Mouse (Mus musculus): Measurements from ENCODE around the gene Amfr. TPM values are rescaled to one million over a fixed set of nuclear protein-coding genes. Genes with fewer than 3 reads are reported as not detected.
"Not testable (repeated sequence)": the region's sequence is repeated elsewhere in the genome, so short reads cannot be mapped to it uniquely, and the experiment has no call there.

Gene Amfr
- 60.6 and 64.3 TPM in 2 replicates for polyA plus RNA-seq (2015; fragmentation: Nextera tagmentation; extraction: Ambion mirVana)

- Histone ChIP-seq H3K4me2 (peak within 1 kb of the TSS; percentile 87), H3K27me3 (no peaks in the 10 kb centered on the region), H3K36me3 (no peaks in the 10 kb centered on the region), H3K27ac (peak within 1 kb of the TSS; percentile 91), H3K4me1 (replicated peaks) (peaks cover 32% of the 10 kb centered on the region), H3K9ac (peak within 1 kb of the TSS; percentile 97), H3K9me3 (no peaks in the 10 kb centered on the region), H3K4me3 (peak within 1 kb of the TSS; percentile 96)
- ATAC-seq (ENCODE audit: low FRiP score) = peak; percentile 93
- under 1% methylated on average over 98 of the region's 130 CpGs for WGBS
These were observed at the start of gene Amfr for GRCm38 (mm10) chr8:94012013-94012951. Gene Amfr (minus strand): TSS chr8:94012842.

GRCm38 (mm10) chr8:94057157-94057854, 44.7 kb upstream of the Amfr start:
- WGBS = 59% methylated on average over 6 of the region's 6 CpGs
- H3K27me3 ChIP-seq = no peaks in the 10 kb centered on the region
- H3K36me3 ChIP-seq = peaks cover 83% of the 10 kb centered on the region
- H3K9ac ChIP-seq = no peak overlapping the region
- H3K9me3 ChIP-seq = no peaks in the 10 kb centered on the region
- no peak overlapping the region for H3K27ac ChIP-seq
- no peaks in the 10 kb centered on the region for H3K4me1 ChIP-seq (replicated peaks)
- no peak overlapping the region for H3K4me3 ChIP-seq
- H3K4me2 ChIP-seq = no peak overlapping the region
- ATAC-seq (ENCODE audit: low FRiP score) = no peak

- Histone ChIP-seq H3K36me3 (peaks cover 65% of the 10 kb centered on the region), H3K27me3 (no peaks in the 10 kb centered on the region), H3K4me3 (no peak overlapping the region), H3K9ac (no peak overlapping the region), H3K9me3 (no peaks in the 10 kb centered on the region), H3K4me2 (no peak overlapping the region), H3K27ac (no peak overlapping the region), H3K4me1 (replicated peaks) (no peaks in the 10 kb centered on the region)
- no peak for ATAC-seq (ENCODE audit: low FRiP score)
- WGBS = 91% methylated on average over 12 of the region's 12 CpGs
These were observed 40.1 kb upstream of the Amfr start for GRCm38 (mm10) chr8:94052696-94053095.

- Histone ChIP-seq H3K27ac (no peak overlapping the region), H3K27me3 (no peaks in the 10 kb centered on the region), H3K4me3 (no peak overlapping the region), H3K4me2 (no peak overlapping the region), H3K9me3 (no peaks in the 10 kb centered on the region), H3K4me1 (replicated peaks) (no peaks in the 10 kb centered on the region), H3K36me3 (peaks cover 31% of the 10 kb centered on the region), H3K9ac (no peak overlapping the region)
- ATAC-seq (ENCODE audit: low FRiP score) = no peak
- WGBS = 86% methylated on average over 2 of the region's 2 CpGs
These were observed 35.2 kb upstream of the Amfr start for GRCm38 (mm10) chr8:94047845-94048244.

GRCm38 (mm10) chr8:94037806-94038205, 25.2 kb upstream of the Amfr start:
- Histone ChIP-seq H3K4me2 (peak overlapping the region; percentile 78), H3K9me3 (no peaks in the 10 kb centered on the region), H3K4me3 (peak overlapping the region; percentile 81), H3K4me1 (replicated peaks) (peaks cover 39% of the 10 kb centered on the region), H3K36me3 (peaks cover 8% of the 10 kb centered on the region; the same call in 1 of the 2 replicates), H3K27ac (0 out of 2 replicates have a peak overlapping the region, but pooled peaks have one; percentile 69), H3K9ac (peak overlapping the region; percentile 83), H3K27me3 (no peaks in the 10 kb centered on the region)
- ATAC-seq (ENCODE audit: low FRiP score) = no peak
- WGBS = 12% methylated on average over 15 of the region's 15 CpGs

- Histone ChIP-seq H3K36me3 (0 out of 2 replicates have a peak, but pooled peaks cover 3% of the 10 kb centered on the region), H3K27ac (peak within 1 kb of the TSS; percentile 80), H3K9ac (peak within 1 kb of the TSS; percentile 83), H3K4me3 (peak within 1 kb of the TSS; percentile 81), H3K27me3 (no peaks in the 10 kb centered on the region), H3K9me3 (no peaks in the 10 kb centered on the region), H3K4me1 (replicated peaks) (peaks cover 39% of the 10 kb centered on the region), H3K4me2 (peak within 1 kb of the TSS; percentile 92)
- peak; percentile 100 for ATAC-seq (ENCODE audit: low FRiP score)
- under 1% methylated on average over 39 of the region's 41 CpGs for WGBS
These were observed 24.4 kb upstream of the Amfr start, which contains the start of the genes Nudt21 and Ogfod1 for GRCm38 (mm10) chr8:94036944-94037524. Gene Nudt21 (minus strand): TSS chr8:94037031. Gene Ogfod1 (plus strand): TSS chr8:94037198.

GRCm38 (mm10) chr8:94036541-94036940, 23.9 kb upstream of the Amfr start:
- H3K9me3 ChIP-seq, H3K36me3 ChIP-seq, H3K27me3 ChIP-seq: not testable (repeated sequence)
- Histone ChIP-seq H3K9ac (peak overlapping the region; percentile 80), H3K27ac (peak overlapping the region; percentile 80), H3K4me2 (peak overlapping the region; percentile 92), H3K4me1 (replicated peaks) (peaks cover 39% of the 10 kb centered on the region), H3K4me3 (peak overlapping the region; percentile 81)
- under 1% methylated on average over 22 of the region's 32 CpGs for WGBS
- ATAC-seq (ENCODE audit: low FRiP score) = peak; percentile 91

- peak overlapping the region; percentile 92 for H3K4me2 ChIP-seq
- peak overlapping the region; percentile 63 for H3K9ac ChIP-seq
- H3K4me3 ChIP-seq = peak overlapping the region; percentile 81; the same call in 1 of the 2 replicates
- 69% methylated on average over 5 of the region's 5 CpGs for WGBS
- ATAC-seq (ENCODE audit: low FRiP score) = no peak
- peaks cover 39% of the 10 kb centered on the region for H3K4me1 ChIP-seq (replicated peaks)
- H3K36me3 ChIP-seq = peaks cover 13% of the 10 kb centered on the region
- no peaks in the 10 kb centered on the region for H3K27me3 ChIP-seq
- H3K27ac ChIP-seq = no peak overlapping the region
- no peaks in the 10 kb centered on the region for H3K9me3 ChIP-seq
These were observed 22.6 kb upstream of the Amfr start for GRCm38 (mm10) chr8:94035200-94035599.

GRCm38 (mm10) chr8:94033601-94034000, 21.0 kb upstream of the Amfr start:
- H3K27ac ChIP-seq = no peak overlapping the region
- 0 out of 2 replicates have a peak overlapping the region, but pooled peaks have one; percentile 49 for H3K9ac ChIP-seq
- ATAC-seq (ENCODE audit: low FRiP score) = no peak
- H3K4me2 ChIP-seq = no peak overlapping the region
- peaks cover 26% of the 10 kb centered on the region for H3K36me3 ChIP-seq
- H3K4me3 ChIP-seq = no peak overlapping the region
- H3K27me3 ChIP-seq = no peaks in the 10 kb centered on the region
- peaks cover 37% of the 10 kb centered on the region for H3K4me1 ChIP-seq (replicated peaks)
- WGBS = 39% methylated on average over 3 of the region's 3 CpGs
- H3K9me3 ChIP-seq = no peaks in the 10 kb centered on the region

- Histone ChIP-seq H3K4me1 (replicated peaks) (peaks cover 13% of the 10 kb centered on the region), H3K27ac (no peak overlapping the region), H3K27me3 (no peaks in the 10 kb centered on the region), H3K4me3 (no peak overlapping the region), H3K9ac (no peak overlapping the region), H3K36me3 (peaks cover 61% of the 10 kb centered on the region), H3K4me2 (no peak overlapping the region), H3K9me3 (no peaks in the 10 kb centered on the region)
- 95% methylated on average over 9 of the region's 9 CpGs for WGBS
- ATAC-seq (ENCODE audit: low FRiP score) = no peak
These were observed 17.1 kb upstream of the Amfr start for GRCm38 (mm10) chr8:94029701-94030100.

- H3K9me3 ChIP-seq = no peaks in the 10 kb centered on the region
- no peak overlapping the region for H3K9ac ChIP-seq
- 96% methylated on average over 6 of the region's 6 CpGs for WGBS
- no peak for ATAC-seq (ENCODE audit: low FRiP score)
- H3K27ac ChIP-seq = no peak overlapping the region
- H3K27me3 ChIP-seq = no peaks in the 10 kb centered on the region
- H3K36me3 ChIP-seq = peaks cover 81% of the 10 kb centered on the region
- H3K4me1 ChIP-seq (replicated peaks) = no peaks in the 10 kb centered on the region
- no peak overlapping the region for H3K4me3 ChIP-seq
- no peak overlapping the region for H3K4me2 ChIP-seq
These were observed 11.3 kb upstream of the Amfr start for GRCm38 (mm10) chr8:94023916-94024315.

Data from hindbrain, embryonic 13.5 days (tissue).